Comparison of ENCODE assay signal across 35 mouse cellular contexts in the genomic region with DNA sequence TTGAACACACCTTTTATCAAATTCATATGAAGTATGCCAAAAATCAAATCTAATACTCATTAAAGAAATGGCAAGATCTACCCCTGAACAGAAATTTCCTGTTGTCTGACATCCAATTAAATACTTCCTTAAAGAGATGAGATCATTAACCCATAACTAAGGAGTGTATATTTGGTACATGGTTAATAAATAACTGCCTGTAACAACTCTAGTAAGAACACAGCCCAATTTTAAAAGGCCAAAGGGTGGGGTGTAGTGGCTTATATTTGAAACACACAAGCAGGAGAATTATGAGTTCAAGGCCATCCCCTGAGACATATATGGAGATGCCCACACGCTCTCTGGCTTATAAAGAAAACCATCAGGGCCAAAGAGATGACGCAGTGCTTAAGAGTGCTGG. TPM values are rescaled to one million over a fixed set of nuclear protein-coding genes. Genes with fewer than 3 reads are reported as not detected.
"Had no signal": no experiment of that assay in that cellular context is flagged by ENCODE, and none has a peak within 500 bp of the region (broad histone marks: within the 10 kb centered on the region; RNA-seq: fewer than 3 reads in every experiment).

No protein-coding gene starts in this region.

- H3K4me3 ChIP-seq: embryonic facial prominence, embryonic 10.5 days; embryonic facial prominence, embryonic 12.5 days; embryonic facial prominence, embryonic 13.5 days; embryonic facial prominence, embryonic 15.5 days; erythroblast, embryonic 14.5 days; forebrain, embryonic 10.5 days; forebrain, embryonic 12.5 days; forebrain, embryonic 13.5 days; forebrain, embryonic 15.5 days; gastrocnemius, adult 2 months had no signal

- ATAC-seq: forebrain, embryonic 13.5 days; forebrain, embryonic 14.5 days; forebrain, embryonic 15.5 days; forebrain, embryonic 16.5 days; forebrain, postnatal 0 days had no signal

- H3K27me3 ChIP-seq: embryonic facial prominence, embryonic 12.5 days; embryonic facial prominence, embryonic 13.5 days; embryonic facial prominence, embryonic 15.5 days; forebrain, embryonic 12.5 days; forebrain, embryonic 13.5 days; forebrain, embryonic 15.5 days had no signal

- H3K9me3 ChIP-seq: embryonic facial prominence, embryonic 10.5 days; embryonic facial prominence, embryonic 12.5 days; embryonic facial prominence, embryonic 13.5 days; embryonic facial prominence, embryonic 15.5 days; forebrain, embryonic 10.5 days; forebrain, embryonic 12.5 days; forebrain, embryonic 13.5 days; forebrain, embryonic 15.5 days had no signal

- H3K4me2 ChIP-seq: embryonic facial prominence, embryonic 12.5 days; embryonic facial prominence, embryonic 13.5 days; embryonic facial prominence, embryonic 15.5 days; forebrain, embryonic 12.5 days; forebrain, embryonic 13.5 days; forebrain, embryonic 15.5 days had no signal

- H3K9ac ChIP-seq: embryonic facial prominence, embryonic 12.5 days; embryonic facial prominence, embryonic 13.5 days; embryonic facial prominence, embryonic 15.5 days; forebrain, embryonic 12.5 days; forebrain, embryonic 13.5 days; forebrain, embryonic 15.5 days; forebrain, postnatal 0 days had no signal

- DNase-seq: cerebellum, adult 2 months; cerebellum, adult 8-10 months; cerebellum, adult 9-10 months; cerebellum, adult 9-11 months; cerebellum, postnatal 10 days; cerebellum, postnatal 14 days; cerebellum, postnatal 25 days; cerebellum, postnatal 36 days; embryo, embryonic 11 days; forebrain, postnatal 0 days; gastrocnemius, adult 2 months; gastrocnemius, postnatal 10 days; gastrocnemius, postnatal 14 days; gastrocnemius, postnatal 25 days; gastrocnemius, postnatal 36 days; heart, adult 11 months; heart, adult 18-20 months had no signal

- H3K27ac ChIP-seq: embryonic facial prominence, embryonic 10.5 days; embryonic facial prominence, embryonic 12.5 days; embryonic facial prominence, embryonic 13.5 days; embryonic facial prominence, embryonic 15.5 days; forebrain, embryonic 10.5 days; forebrain, embryonic 12.5 days; forebrain, embryonic 13.5 days; forebrain, embryonic 15.5 days; gastrocnemius, adult 2 months had no signal

RNA-seq across cellular contexts. Expression of a gene that starts 5.7 kb away (rescaled TPM):
- total RNA-seq: common myeloid progenitor, adult 5-6 weeks; forebrain, postnatal 0 days; gastrocnemius, adult 18-20 months; gastrocnemius, adult 2 months; gastrocnemius, adult 8-10 months; gastrocnemius, postnatal 10 days; gastrocnemius, postnatal 14 days; gastrocnemius, postnatal 25 days; gastrocnemius, postnatal 36 days; gastrocnemius, postnatal 4 days; heart, adult 18-20 months had no signal
- polyA plus RNA-seq: embryonic facial prominence, embryonic 11.5 days; embryonic facial prominence, embryonic 13.5 days; embryonic facial prominence, embryonic 14.5 days; erythroblast, embryonic 14.5 days had no signal

RNA-seq across cellular contexts. Expression of a gene that starts 28.7 kb away (rescaled TPM):
- total RNA-seq: common myeloid progenitor, adult 5-6 weeks; gastrocnemius, adult 18-20 months; gastrocnemius, adult 2 months; gastrocnemius, adult 8-10 months; gastrocnemius, postnatal 14 days; gastrocnemius, postnatal 25 days; gastrocnemius, postnatal 36 days; granulocyte monocyte progenitor cell, adult 5-6 weeks; heart, adult 18-20 months had no signal
- polyA plus RNA-seq: erythroblast, embryonic 14.5 days had no signal

RNA-seq across cellular contexts. Expression of a gene that starts 30.8 kb away (rescaled TPM):
- total RNA-seq: common myeloid progenitor, adult 5-6 weeks; granulocyte monocyte progenitor cell, adult 5-6 weeks had no signal
- polyA plus RNA-seq: erythroblast, embryonic 14.5 days had no signal
